Mouse (Mus musculus) G1E (cell line): ENCODE measurements around the gene Tnr. TPM values are rescaled to one million over a fixed set of nuclear protein-coding genes. Genes with fewer than 3 reads are reported as not detected.

Experiments
- ATAC-seq: 2 replicates; pipeline ENCODE4 v1.8.0; 2016; ENCODE audit warnings: mild to moderate bottlenecking; ENCODE audit not compliant: insufficient number of reproducible peaks, poor library complexity, low FRiP score, severe bottlenecking; ENCODE audit errors: extremely low read depth
- DNase-seq: peaks from one replicate; pipeline ENCODE4 v3.0.0; 2012; ENCODE audit warnings: low spot score
- H3K27me3 ChIP-seq: 2 replicates; pipeline ENCODE4 v1.6.1; 2012; ENCODE audit warnings: mild to moderate bottlenecking, low read length, inconsistent platforms; ENCODE audit not compliant: insufficient read depth
- H3K36me3 ChIP-seq: replicated peaks from 2 replicates; pipeline ENCODE3; 2012; ENCODE audit warnings: mild to moderate bottlenecking, inconsistent platforms
- H3K4me1 ChIP-seq: 2 replicates; pipeline ENCODE4 v1.6.1; 2012; ENCODE audit warnings: low read depth, low read length, inconsistent platforms, mixed read lengths; ENCODE audit not compliant: insufficient read depth
- H3K4me3 ChIP-seq: 2 replicates; pipeline ENCODE4 v1.5.1; 2012; ENCODE audit warnings: low read depth, mild to moderate bottlenecking, inconsistent platforms, low read length, moderate library complexity, mixed read lengths
- H3K9me3 ChIP-seq: replicated peaks from 2 replicates; pipeline ENCODE4 v1.6.1; 2012; ENCODE audit warnings: inconsistent platforms
- CTCF ChIP-seq: IDR thresholded peaks from 2 replicates; pipeline ENCODE4 v1.5.1; 2012; ENCODE audit warnings: low read depth, low read length, inconsistent platforms, mixed read lengths
- GATA1 ChIP-seq: IDR thresholded peaks from 2 replicates; pipeline ENCODE4 v1.6.1; 2012; ENCODE audit warnings: borderline replicate concordance, low read length, inconsistent platforms, mixed read lengths
- GATA2 ChIP-seq: IDR thresholded peaks from 2 replicates; pipeline ENCODE4 v1.6.1; 2012; ENCODE audit warnings: low read depth, low read length, inconsistent platforms, borderline replicate concordance
- POLR2AphosphoS5 ChIP-seq: IDR thresholded peaks from 2 replicates; pipeline ENCODE4 v1.6.1; 2012; ENCODE audit warnings: low read depth, low read length, inconsistent platforms; ENCODE audit not compliant: insufficient replicate concordance
- TAL1 ChIP-seq: conservative IDR thresholded peaks from 2 replicates; pipeline ENCODE4 v1.6.1; 2012; ENCODE audit warnings: low read depth, low read length, inconsistent platforms, mixed read lengths
- polyA plus RNA-seq: library from polyadenylated mRNA; stranded (reverse); fragments of >175 nt; gene quantifications from 2 replicates; pipeline ENCODE4 v1.2.3, GENCODE M21; 2012
- total RNA-seq, 2 experiments: library from RNA; stranded (forward) in 1 of 2; stranded (reverse) in 1 of 2; fragments of 200-1000 nt in 1 of 2; fragments of >200 nt in 1 of 2; fragmentation: Nextera tagmentation in 1 of 2; gene quantifications; 2 replicates each; pipeline ENCODE4 v1.2.3; 2014 to 2017

Gene Tnr
- total and polyA plus RNA-seq, 3 experiments = 0.16 TPM; not detected in 2

- ATAC-seq (no peak), DNase-seq (no peak)
- no peaks in the 10 kb centered on the region for H3K9me3 ChIP-seq
- no peaks in the 10 kb centered on the region for H3K36me3 ChIP-seq
- H3K4me1 ChIP-seq = no peaks in the 10 kb centered on the region
- H3K27me3 ChIP-seq = no peaks in the 10 kb centered on the region
- H3K4me3 ChIP-seq = no peak overlapping the region
- TF ChIP-seq GATA2 = no peak
- TF ChIP-seq GATA1 = no peak
- TF ChIP-seq POLR2AphosphoS5 = no peak
- TF ChIP-seq TAL1 = no peak
- TF ChIP-seq CTCF = no peak
Measured at GRCm38 (mm10) chr1:159501911-159502310, 21.7 kb upstream of the Tnr start.

DNA sequence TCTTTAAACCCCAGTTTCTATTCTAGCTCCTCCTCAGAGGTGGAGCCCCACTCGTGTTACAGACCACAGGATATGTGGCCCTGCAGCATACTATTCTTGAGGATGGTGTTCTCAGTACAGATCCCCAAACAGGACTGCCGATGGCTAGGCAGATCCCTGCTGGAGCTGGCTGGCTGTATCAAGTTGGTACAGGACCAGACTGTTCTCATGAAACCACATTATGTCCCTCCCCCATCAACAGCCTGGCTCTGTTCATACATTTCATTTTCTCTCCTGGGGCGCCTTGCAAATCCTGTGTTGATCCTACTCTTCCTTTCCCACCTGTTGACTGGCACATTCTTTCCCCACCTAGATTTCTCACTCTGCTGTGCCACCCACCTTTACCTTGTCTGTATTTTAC is 12.9 kb upstream of the Tnr start:
- no peak for DNase-seq
- H3K9me3 ChIP-seq = no peaks in the 10 kb centered on the region
- no peak for TF ChIP-seq GATA1
- TF ChIP-seq POLR2AphosphoS5 = no peak
- TF ChIP-seq GATA2 = no peak
- TF ChIP-seq CTCF = no peak
- TF ChIP-seq TAL1 = no peak
- no peaks in the 10 kb centered on the region for H3K4me1 ChIP-seq
- H3K27me3 ChIP-seq = no peaks in the 10 kb centered on the region
- H3K4me3 ChIP-seq = no peak overlapping the region
- H3K36me3 ChIP-seq = no peaks in the 10 kb centered on the region
- ATAC-seq = no peak

DNA sequence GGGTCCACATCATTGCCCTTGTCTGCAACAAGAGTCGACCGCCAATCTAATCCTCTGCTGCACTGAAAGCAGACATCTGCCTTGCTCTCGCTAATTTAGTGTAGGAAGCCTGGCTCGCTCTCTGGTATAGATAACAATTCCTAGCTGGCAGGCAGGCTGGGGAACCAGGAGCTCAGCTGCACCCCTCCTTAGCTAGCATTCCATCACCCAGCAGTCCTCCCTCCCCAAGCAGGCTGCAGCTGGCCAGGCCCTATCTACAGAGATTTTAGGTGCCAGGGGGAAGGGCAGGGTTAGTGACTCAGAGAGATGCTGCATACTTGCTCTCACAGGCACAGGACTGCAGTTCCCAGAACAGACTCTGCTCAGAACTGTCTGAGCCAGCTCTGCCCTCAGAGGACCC is 5.9 kb upstream of the Tnr start:
- H3K36me3 ChIP-seq = no peaks in the 10 kb centered on the region
- H3K4me1 ChIP-seq = no peaks in the 10 kb centered on the region
- no peak overlapping the region for H3K4me3 ChIP-seq
- DNase-seq = no peak
- no peaks in the 10 kb centered on the region for H3K9me3 ChIP-seq
- no peak for ATAC-seq
- H3K27me3 ChIP-seq = no peaks in the 10 kb centered on the region
- TF ChIP-seq TAL1 (no peak), GATA2 (no peak), GATA1 (no peak), POLR2AphosphoS5 (no peak)

GRCm38 (mm10) chr1:159519206-159519605 is 4.4 kb upstream of the Tnr start:
- ATAC-seq (no peak), DNase-seq (no peak)
- no peaks in the 10 kb centered on the region for H3K27me3 ChIP-seq
- TF ChIP-seq GATA2 = no peak
- TF ChIP-seq CTCF = no peak
- TF ChIP-seq TAL1 = no peak
- H3K9me3 ChIP-seq = no peaks in the 10 kb centered on the region
- no peak overlapping the region for H3K4me3 ChIP-seq
- no peaks in the 10 kb centered on the region for H3K36me3 ChIP-seq
- no peaks in the 10 kb centered on the region for H3K4me1 ChIP-seq

DNA sequence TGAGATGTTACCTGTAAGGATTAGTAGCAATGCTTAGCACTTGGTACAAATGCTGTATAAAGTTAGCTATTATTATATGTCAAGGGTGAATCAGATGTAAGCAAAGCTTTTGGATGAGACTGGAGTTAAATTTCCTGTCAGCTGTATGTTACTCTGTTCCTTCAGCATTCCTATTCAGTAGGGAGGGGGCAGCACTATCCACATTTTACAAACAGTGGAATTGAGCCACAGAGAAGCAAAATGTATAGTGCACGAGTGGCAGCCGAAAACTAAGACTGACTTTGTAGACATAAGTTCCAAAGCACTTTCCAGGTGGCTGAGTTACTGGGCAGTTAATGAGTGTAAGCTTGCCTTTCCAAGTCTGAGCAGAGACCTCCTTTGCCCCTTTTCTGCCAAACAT is 500 bp upstream of the Tnr start:
- no peaks in the 10 kb centered on the region for H3K27me3 ChIP-seq

DNA sequence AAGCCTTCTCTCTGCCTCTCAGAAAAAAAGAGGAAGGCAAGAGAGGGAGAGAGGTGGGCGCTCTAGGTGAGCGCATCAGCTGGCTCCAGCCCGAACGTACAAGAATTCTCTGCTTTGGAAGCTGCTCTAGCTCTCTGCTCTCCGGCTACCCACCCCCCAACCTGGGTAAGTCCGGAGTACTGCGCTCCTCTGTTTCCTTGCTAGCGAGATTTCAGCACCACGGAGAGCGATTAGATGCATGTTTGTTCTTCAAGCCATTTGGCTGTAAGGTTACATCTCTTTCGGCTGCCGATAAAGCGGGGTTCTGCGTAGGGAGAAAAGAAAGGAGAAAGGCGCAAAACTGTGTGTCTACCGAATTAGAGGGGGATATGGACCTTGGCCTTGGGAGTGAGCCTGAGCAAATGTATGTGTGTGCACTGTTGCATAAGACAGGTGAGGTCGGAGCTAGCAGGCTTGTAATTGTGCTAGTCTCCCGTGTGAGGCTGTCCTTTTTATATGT is 531 bp downstream of the Tnr start:
- Histone ChIP-seq H3K4me3 (no peak overlapping the region), H3K9me3 (no peaks in the 10 kb centered on the region), H3K4me1 (no peaks in the 10 kb centered on the region), H3K27me3 (no peaks in the 10 kb centered on the region), H3K36me3 (no peaks in the 10 kb centered on the region)
- TF ChIP-seq CTCF = no peak
- ATAC-seq (no peak), DNase-seq (no peak)

More for the DNA sequence above, 500 bp upstream of the Tnr start:
- TF ChIP-seq GATA1 (no peak), POLR2AphosphoS5 (no peak), TAL1 (no peak), GATA2 (no peak), CTCF (no peak)
- ATAC-seq (no peak), DNase-seq (no peak)
- H3K4me1 ChIP-seq = no peaks in the 10 kb centered on the region
- no peak overlapping the region for H3K4me3 ChIP-seq
- H3K9me3 ChIP-seq = no peaks in the 10 kb centered on the region
- H3K36me3 ChIP-seq = no peaks in the 10 kb centered on the region

- TF ChIP-seq POLR2AphosphoS5 (no peak), GATA1 (no peak), TAL1 (no peak), CTCF (no peak), GATA2 (no peak)
- no peaks in the 10 kb centered on the region for H3K36me3 ChIP-seq
- ATAC-seq = no peak
- no peaks in the 10 kb centered on the region for H3K4me1 ChIP-seq
- DNase-seq = no peak
- H3K27me3 ChIP-seq = no peaks in the 10 kb centered on the region
- no peak overlapping the region for H3K4me3 ChIP-seq
- H3K9me3 ChIP-seq = 0 out of 2 replicates have a peak, but pooled peaks cover 2% of the 10 kb centered on the region
Measured at GRCm38 (mm10) chr1:159532841-159533569, 9.4 kb downstream of the Tnr start.
